Mouse (Mus musculus): ENCODE data around the gene Arrdc3.

GRCm38 (mm10) chr13:80940421-80940820 lies 57.2 kb downstream of the Arrdc3 start:
- TF ChIP-seq POLR2A (IDR thresholded peaks at IDR 0.05; ENCODE audit: borderline replicate concordance, extremely low read depth, insufficient read depth, insufficient read length, poor library complexity, severe bottlenecking) (no peak), CTCF (IDR thresholded peaks at IDR 0.05; ENCODE audit: borderline replicate concordance, extremely low read depth, insufficient read depth, insufficient read length) (no peak)
